Mouse (Mus musculus) heart, embryonic 15.5 days (tissue): ENCODE results near the gene Zfp790. TPM values are rescaled to one million over a fixed set of nuclear protein-coding genes. Genes with fewer than 3 reads are reported as not detected.
"Not testable (repeated sequence)": the region's sequence is repeated elsewhere in the genome, so short reads cannot be mapped to it uniquely, and the experiment has no call there.

ENCODE experiments used
- ATAC-seq: fragments of 200-750 bp; cut with Nextera tagmentation; replicated peaks from 2 replicates; pipeline ENCODE4 v1.8.0; 2017; ENCODE audit warnings: low read depth, moderate TSS enrichment; ENCODE audit not compliant: insufficient number of reproducible peaks, insufficient read depth, low FRiP score
- H3K27ac ChIP-seq: fragments of 300-500 bp; sonication (generic); 2 replicates; pipeline ENCODE4 v1.5.1; 2015; ENCODE audit warnings: mild to moderate bottlenecking, inconsistent platforms
- H3K27me3 ChIP-seq: fragments of 300-500 bp; sonication (generic); 2 replicates; pipeline ENCODE4 v1.6.1; 2015; ENCODE audit warnings: inconsistent platforms
- H3K36me3 ChIP-seq: fragments of 300-500 bp; sonication (generic); 2 replicates; pipeline ENCODE4 v1.6.1; 2015; ENCODE audit warnings: mild to moderate bottlenecking, inconsistent platforms
- H3K4me1 ChIP-seq: fragments of 300-500 bp; sonication (generic); replicated peaks from 2 replicates; pipeline ENCODE4 v1.6.1; 2015; ENCODE audit warnings: inconsistent platforms
- H3K4me2 ChIP-seq: fragments of 300-500 bp; sonication (generic); 2 replicates; pipeline ENCODE4 v1.6.1; 2015; ENCODE audit warnings: inconsistent platforms, mild to moderate bottlenecking, moderate library complexity
- H3K4me3 ChIP-seq: fragments of 300-500 bp; sonication (generic); 2 replicates; pipeline ENCODE4 v1.5.1; 2015; ENCODE audit warnings: mild to moderate bottlenecking, inconsistent platforms
- H3K9ac ChIP-seq: fragments of 300-500 bp; sonication (generic); 2 replicates; pipeline ENCODE4 v1.6.1; 2015; ENCODE audit warnings: mild to moderate bottlenecking, inconsistent platforms
- H3K9me3 ChIP-seq: fragments of 300-500 bp; sonication (generic); replicated peaks from 2 replicates; pipeline ENCODE4 v1.6.1; 2016; ENCODE audit warnings: inconsistent platforms
- WGBS: fragments of 180-500 bp; shearing (Covaris S2); methylation state at CpG from one replicate; pipeline ENCODE4 v1.1.7; 2015; ENCODE audit warnings: mixed read lengths; 5-methylcytosine and 5-hydroxymethylcytosine counted together
- microRNA counts: library from miRNA; unstranded; fragments of <30 nt; microRNA quantifications from one replicate; lab custom pipeline; 2016
- microRNA-seq: library from miRNA; unstranded; fragments of <30 nt; microRNA quantifications from one replicate; pipeline ENCODE4, GENCODE M21; 2016
- polyA plus RNA-seq: library from polyadenylated mRNA; unstranded; fragments of >200 nt; fragmentation: Nextera tagmentation; extraction: Ambion mirVana; gene quantifications from 2 replicates; pipeline ENCODE4 v1.2.1, GENCODE M21; 2015

Zfp790 gene
- polyA plus RNA-seq, 1 experiment from 2014 or later: 10.9 TPM

DNA sequence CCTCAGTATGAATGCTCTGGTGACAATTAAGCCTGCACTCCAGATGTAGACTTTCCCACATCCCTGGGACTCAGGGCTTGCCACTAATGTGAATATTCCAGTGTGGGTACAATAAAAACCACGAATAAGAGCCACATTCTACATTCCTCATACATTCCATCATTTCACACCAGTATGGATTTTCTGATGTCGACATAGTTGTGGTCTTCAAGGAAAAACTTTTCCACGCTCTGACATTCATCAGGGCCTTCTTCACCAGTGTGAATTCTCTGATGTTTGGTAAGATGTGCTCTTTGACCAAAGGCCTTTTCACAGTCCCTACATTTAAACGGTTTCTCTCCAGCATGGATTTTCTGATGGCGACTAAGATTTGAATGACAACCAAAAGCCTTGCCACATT lies 28.7 kb downstream of the Zfp790 start:
- H3K4me3 ChIP-seq: no peak overlapping the region
- H3K4me2 ChIP-seq: no peak overlapping the region
- H3K27ac ChIP-seq: no peak overlapping the region
- no peak overlapping the region for H3K9ac ChIP-seq
- 0 out of 2 replicates have a peak, but pooled peaks cover 4% of the 10 kb centered on the region for H3K36me3 ChIP-seq
- H3K27me3 ChIP-seq: no peaks in the 10 kb centered on the region
- WGBS: 81% methylated on average over 5 of the region's 5 CpGs
- ATAC-seq: no peak
- H3K9me3 ChIP-seq: no peaks in the 10 kb centered on the region
- H3K4me1 ChIP-seq: no peaks in the 10 kb centered on the region

- peak overlapping the region; percentile 86 for H3K4me2 ChIP-seq
- peak overlapping the region; percentile 67 for H3K4me3 ChIP-seq
- no peaks in the 10 kb centered on the region for H3K36me3 ChIP-seq
- WGBS: 53% methylated on average over 9 of the region's 9 CpGs
- no peaks in the 10 kb centered on the region for H3K9me3 ChIP-seq
- 0 out of 2 replicates have a peak, but pooled peaks have one; percentile 4 for ATAC-seq
- no peaks in the 10 kb centered on the region for H3K27me3 ChIP-seq
- H3K9ac ChIP-seq: peak overlapping the region; percentile 59; the same call in 1 of the 2 replicates
- peaks cover 6% of the 10 kb centered on the region for H3K4me1 ChIP-seq
- no peak overlapping the region for H3K27ac ChIP-seq
These were observed 36.9 kb downstream of the Zfp790 start for GRCm38 (mm10) chr7:29852831-29853218.

DNA sequence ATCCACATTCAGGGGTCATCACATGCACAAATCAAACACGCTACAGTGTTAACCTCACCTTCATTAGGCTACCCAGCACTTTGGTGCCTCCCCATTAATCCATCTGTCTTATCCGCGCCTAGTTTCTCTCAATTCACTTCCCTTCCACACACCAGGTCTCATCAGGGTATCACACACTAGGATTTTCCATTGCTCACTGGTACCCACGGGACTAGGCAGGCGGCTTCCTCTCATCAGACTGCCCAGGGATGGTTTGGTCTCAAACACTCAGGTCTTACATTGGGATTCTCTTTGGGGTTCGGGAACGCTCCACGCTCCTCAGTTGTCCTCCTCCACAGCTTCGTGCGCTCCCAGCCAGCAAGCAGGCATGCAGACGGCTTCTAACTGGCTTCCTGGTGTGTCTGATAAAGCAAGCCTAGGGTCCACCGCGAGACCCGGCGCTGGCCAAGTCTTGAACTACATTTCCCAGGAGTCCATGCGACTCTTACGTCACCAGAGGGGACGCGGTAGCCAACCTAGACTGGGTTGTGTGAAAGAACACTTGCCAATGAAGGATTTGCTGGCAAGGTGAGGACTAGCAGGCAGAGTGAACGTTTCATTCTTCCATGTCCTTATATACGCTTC lies 37.4 kb downstream of the Zfp790 start, which contains the start of gene Zfp940:
TSS of gene Zfp940 (minus strand) at position 451 of the 624 bp plus-strand sequence.
- peaks cover 6% of the 10 kb centered on the region for H3K4me1 ChIP-seq
- H3K9ac ChIP-seq: peak within 1 kb of the TSS; percentile 59
- 2% methylated on average over 21 of the region's 21 CpGs for WGBS
- H3K27ac ChIP-seq: 0 out of 2 replicates have a peak within 1 kb of the TSS, but pooled peaks have one; percentile 15
- H3K36me3 ChIP-seq: no peaks in the 10 kb centered on the region
- H3K9me3 ChIP-seq: no peaks in the 10 kb centered on the region; the same call in 1 of the 2 replicates
- H3K27me3 ChIP-seq: no peaks in the 10 kb centered on the region
- H3K4me2 ChIP-seq: peak within 1 kb of the TSS; percentile 86
- ATAC-seq: peak; percentile 88
- peak within 1 kb of the TSS; percentile 67 for H3K4me3 ChIP-seq

DNA sequence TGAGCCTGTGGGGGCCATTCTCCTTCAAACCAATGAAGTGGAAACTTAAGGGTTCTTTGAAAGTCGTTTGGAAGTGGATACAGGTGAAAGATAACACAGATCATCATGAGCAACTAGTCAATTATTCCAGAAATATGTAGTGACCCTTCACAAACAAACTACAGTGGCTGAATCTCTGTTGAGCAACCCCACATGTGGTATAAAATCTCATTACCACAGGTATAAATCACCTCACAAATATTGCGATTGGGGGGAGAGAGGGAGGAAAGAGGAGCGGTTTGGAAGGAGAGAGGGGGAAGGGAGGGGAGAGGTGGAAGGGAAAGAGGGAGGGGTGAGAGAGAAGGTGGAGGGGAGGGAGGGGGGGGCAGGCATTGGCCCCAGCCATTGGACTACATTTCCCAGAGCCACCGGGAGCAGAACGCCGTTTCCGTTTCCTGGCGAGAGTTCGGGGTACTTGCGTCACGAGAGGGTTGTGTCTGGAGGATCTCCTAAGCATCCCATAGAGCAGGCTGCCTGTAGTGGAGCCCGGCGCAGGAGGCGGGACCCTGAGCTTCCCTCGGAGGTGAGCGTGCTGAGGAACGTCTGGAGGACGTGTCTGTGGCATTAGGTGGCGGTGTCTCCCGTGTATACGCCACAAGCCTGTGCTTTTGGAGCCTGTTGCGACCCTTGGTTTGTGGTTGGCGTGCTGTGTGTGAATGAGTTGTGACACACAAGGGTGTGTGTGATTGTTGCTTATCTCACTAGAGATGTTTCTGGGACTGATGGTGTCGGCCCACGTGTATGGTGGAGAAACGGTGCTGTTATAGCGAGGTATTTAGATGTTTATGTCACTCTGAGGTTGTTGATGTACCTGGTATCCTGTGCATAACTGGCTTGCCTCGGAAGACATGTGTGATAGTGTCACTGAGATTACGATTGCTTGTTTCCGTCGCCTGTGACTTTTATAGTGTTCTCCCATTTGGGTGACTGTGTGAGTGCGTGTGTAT lies 43.9 kb downstream of the Zfp790 start, which contains the start of gene Zfp420:
TSS of gene Zfp420 (plus strand) at position 448 of the 986 bp plus-strand sequence.
- peak within 1 kb of the TSS; percentile 64 for H3K27ac ChIP-seq
- no peaks in the 10 kb centered on the region for H3K36me3 ChIP-seq
- H3K9me3 ChIP-seq: no peaks in the 10 kb centered on the region; the same call in 1 of the 2 replicates
- H3K9ac ChIP-seq: peak within 1 kb of the TSS; percentile 68
- peaks cover 10% of the 10 kb centered on the region for H3K4me1 ChIP-seq
- peak within 1 kb of the TSS; percentile 74 for H3K4me3 ChIP-seq
- peak within 1 kb of the TSS; percentile 85 for H3K4me2 ChIP-seq
- peak; percentile 96 for ATAC-seq
- 4% methylated on average over 32 of the region's 32 CpGs for WGBS
- H3K27me3 ChIP-seq: no peaks in the 10 kb centered on the region

GRCm38 (mm10) chr7:29861660-29862059 lies 45.7 kb downstream of the Zfp790 start:
- H3K4me3 ChIP-seq: no peak overlapping the region
- no peak overlapping the region for H3K4me2 ChIP-seq
- H3K27ac ChIP-seq: no peak overlapping the region
- H3K4me1 ChIP-seq: peaks cover 10% of the 10 kb centered on the region
- H3K27me3 ChIP-seq: no peaks in the 10 kb centered on the region
- ATAC-seq: no peak
- no peaks in the 10 kb centered on the region for H3K36me3 ChIP-seq
- no peak overlapping the region for H3K9ac ChIP-seq
- no peaks in the 10 kb centered on the region; the same call in 1 of the 2 replicates for H3K9me3 ChIP-seq
- 91% methylated on average over 7 of the region's 7 CpGs for WGBS

DNA sequence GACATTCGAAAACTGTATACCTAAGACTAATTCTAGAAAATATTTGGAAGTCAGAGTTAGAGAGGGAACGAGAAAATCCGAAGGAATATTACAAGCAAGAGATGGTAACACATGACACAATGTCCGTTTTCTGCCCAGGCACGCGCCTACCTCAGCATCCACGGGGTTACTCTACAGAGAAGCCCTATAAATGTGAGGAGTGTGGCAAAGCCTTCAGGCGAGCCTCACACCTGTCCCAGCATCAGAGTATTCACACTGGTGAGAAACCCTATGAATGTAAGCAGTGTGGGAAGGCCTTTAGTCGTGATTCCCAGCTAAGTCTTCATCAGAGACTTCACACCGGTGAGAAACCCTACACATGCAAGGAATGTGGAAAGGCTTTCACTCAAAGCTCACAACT lies 58.3 kb downstream of the Zfp790 start:
- H3K27ac ChIP-seq: no peak overlapping the region
- peaks cover 36% of the 10 kb centered on the region for H3K9me3 ChIP-seq
- H3K9ac ChIP-seq: no peak overlapping the region
- H3K36me3 ChIP-seq: peaks cover 27% of the 10 kb centered on the region
- no peak for ATAC-seq
- no peak overlapping the region for H3K4me3 ChIP-seq
- no peaks in the 10 kb centered on the region for H3K4me1 ChIP-seq
- H3K4me2 ChIP-seq: no peak overlapping the region
- 87% methylated on average over 10 of the region's 10 CpGs for WGBS
- no peaks in the 10 kb centered on the region for H3K27me3 ChIP-seq

- H3K27me3 ChIP-seq, H3K27ac ChIP-seq, H3K4me2 ChIP-seq, H3K9ac ChIP-seq, ATAC-seq, H3K4me1 ChIP-seq, H3K4me3 ChIP-seq: not testable (repeated sequence)
- Histone ChIP-seq H3K9me3 (peaks cover 28% of the 10 kb centered on the region), H3K36me3 (peaks cover 23% of the 10 kb centered on the region)
- WGBS: 90% methylated on average over 9 of the region's 9 CpGs
These were observed 61.6 kb downstream of the Zfp790 start for GRCm38 (mm10) chr7:29877561-29877960.

DNA sequence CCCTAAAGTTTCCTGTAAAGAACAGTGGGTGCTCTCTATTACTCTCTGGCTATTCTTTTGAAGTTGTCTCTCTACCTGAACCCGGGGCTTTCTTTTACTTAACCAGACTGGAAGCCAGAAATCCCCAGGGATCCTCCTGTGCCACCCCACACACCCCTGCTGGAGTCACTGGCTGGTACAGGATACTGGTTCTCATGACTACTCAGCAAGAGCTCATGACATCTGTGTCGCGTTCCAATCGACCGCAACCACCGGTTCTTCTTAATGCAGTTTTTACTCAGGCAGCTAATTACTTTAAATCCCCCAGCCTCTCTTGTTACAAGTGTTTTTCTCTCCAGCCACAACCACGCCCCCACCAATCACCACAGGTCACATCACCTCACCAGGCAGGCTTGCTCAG lies 64.1 kb downstream of the Zfp790 start:
- no peak overlapping the region for H3K4me2 ChIP-seq
- ATAC-seq: no peak
- H3K27ac ChIP-seq: no peak overlapping the region
- H3K36me3 ChIP-seq: peaks cover 12% of the 10 kb centered on the region
- WGBS: 73% methylated on average over 7 of the region's 7 CpGs
- no peaks in the 10 kb centered on the region for H3K27me3 ChIP-seq
- no peaks in the 10 kb centered on the region for H3K4me1 ChIP-seq
- no peak overlapping the region for H3K4me3 ChIP-seq
- no peak overlapping the region for H3K9ac ChIP-seq
- H3K9me3 ChIP-seq: peaks cover 16% of the 10 kb centered on the region

MicroRNAs within 50 kb of the gene (microRNA counts, 519-probe panel; counts per million panel counts)
- microRNA mmu-miR-1964 (lab: Ali Mortazavi, UCI): 2,270 counts per million, percentile 35 among the panel's probes with 10 or more counts

Small RNA genes lying within 50 kb of the gene (microRNA-seq; reads per million reads assigned to microRNA genes)
- gene Mir1964: 2.5 reads per million, percentile 7 among the genes with 10 or more reads in this experiment

Other genes starting within 250 kb of the Zfp790 start
- gene Catsperg2, start 89.1 kb upstream of the Zfp790 start, polyA plus RNA-seq: not detected in 2 replicates
- gene Zfp84, start 47.6 kb upstream of the Zfp790 start, polyA plus RNA-seq: 7.6 and 8.9 TPM in 2 replicates
- 5.6 and 6.0 TPM in 2 replicates for gene Zfp30, start 32.1 kb upstream of the Zfp790 start, polyA plus RNA-seq
- gene Zfp940, start 37.6 kb downstream of the Zfp790 start, polyA plus RNA-seq: 1.7 and 2.1 TPM in 2 replicates
- gene Zfp420, start 43.9 kb downstream of the Zfp790 start, polyA plus RNA-seq: 3.4 and 4.4 TPM in 2 replicates
- 7.2 and 7.8 TPM in 2 replicates for gene Zfp27, start 90.5 kb downstream of the Zfp790 start, polyA plus RNA-seq
- gene Zfp383, start 92.1 kb downstream of the Zfp790 start, polyA plus RNA-seq: 3.1 TPM in 2 replicates
- gene Zfp74, start 138.0 kb downstream of the Zfp790 start, polyA plus RNA-seq: 6.7 and 9.4 TPM in 2 replicates
- gene Zfp568, start 167.8 kb downstream of the Zfp790 start, polyA plus RNA-seq: 16.2 and 22.4 TPM in 2 replicates
- gene Zfp14, start 235.3 kb downstream of the Zfp790 start, polyA plus RNA-seq: 3.3 and 4.1 TPM in 2 replicates